Mouse (Mus musculus) cerebellum, postnatal 4 days (tissue): ENCODE measurements around the gene Cdc14b.

Experiments used
- DNase-seq, 2 experiments: peaks; one replicate each; pipeline ENCODE4 v3.0.0; 2022; ENCODE audit warnings: low spot score in 2 of 2, mixed read lengths in 1 of 2

Cdc14b gene

GRCm38 (mm10) chr13:64237000-64237680, 38.0 kb downstream of the Cdc14b start:
- no peak for DNase-seq

GRCm38 (mm10) chr13:64235777-64236176, 39.3 kb downstream of the Cdc14b start:
- no peak for DNase-seq

DNA sequence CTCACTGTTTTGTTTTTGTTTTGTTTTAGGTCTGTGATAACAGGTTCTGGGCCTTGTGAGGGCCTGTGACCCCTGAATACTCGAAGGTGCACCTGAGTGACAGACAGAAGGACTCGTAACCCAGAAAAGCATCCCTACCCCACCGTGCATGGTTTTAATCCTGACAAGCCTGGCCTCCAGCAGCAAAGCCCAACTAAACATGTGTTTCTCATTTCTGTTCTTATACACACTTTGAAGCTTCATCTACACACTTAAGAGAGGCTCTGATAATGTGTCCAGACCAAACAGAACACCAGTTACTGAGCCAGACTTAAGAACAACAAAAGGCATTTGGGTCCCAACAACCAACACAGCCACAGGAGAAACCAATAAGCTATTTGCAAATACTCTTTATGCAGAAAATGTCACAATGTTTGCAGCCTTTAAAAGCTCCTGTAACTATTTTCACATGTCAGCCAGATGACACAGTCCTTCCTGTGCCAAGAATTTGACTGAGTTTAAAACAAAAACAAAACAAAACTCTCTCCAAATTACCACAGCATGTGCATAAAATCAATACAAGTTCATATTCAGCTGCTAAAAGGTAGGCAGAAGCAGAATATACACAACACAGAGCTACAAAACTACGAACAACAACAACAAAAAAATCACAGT, 39.9 kb downstream of the Cdc14b start:
- DNase-seq = no peak

DNA sequence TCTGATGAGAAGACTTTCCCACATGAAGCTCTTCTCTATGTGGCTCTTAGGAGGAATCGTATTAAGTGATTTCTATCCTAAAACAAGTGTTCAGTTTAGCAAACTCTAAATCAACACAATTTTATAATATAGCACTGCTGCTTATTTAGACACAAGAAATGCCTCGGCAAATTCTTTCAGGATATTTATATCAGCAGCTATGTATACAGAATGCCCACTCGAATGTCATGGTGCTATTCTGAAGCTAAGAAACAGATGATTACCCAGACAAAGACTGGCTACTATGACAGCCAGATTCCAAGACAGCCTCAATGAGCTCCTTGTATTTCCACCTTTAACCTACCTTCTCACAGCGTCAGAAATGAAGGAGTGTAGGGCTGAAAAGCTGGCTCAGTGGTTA, 42.0 kb downstream of the Cdc14b start:
- no peak for DNase-seq

GRCm38 (mm10) chr13:64226725-64227124, 48.4 kb downstream of the Cdc14b start:
- DNase-seq = no peak

DNA sequence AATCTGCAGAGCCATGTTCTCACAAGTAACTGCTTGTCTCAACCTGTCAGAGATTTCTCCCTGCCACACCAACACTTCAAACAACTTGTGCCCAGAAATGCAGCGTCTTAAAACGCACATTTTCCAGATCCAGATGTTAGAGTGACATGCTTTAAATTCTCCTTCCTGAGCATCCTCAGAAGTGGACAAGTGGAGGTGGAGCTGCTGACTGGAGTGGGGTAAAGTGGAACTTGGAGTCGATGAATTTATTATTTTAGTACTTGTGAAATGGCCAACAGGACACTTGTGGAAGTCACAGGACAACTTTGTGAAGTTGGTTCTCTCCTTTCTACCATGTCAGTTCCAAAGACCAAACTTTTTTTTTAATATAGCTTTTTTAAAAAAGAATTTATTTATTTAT, 49.4 kb downstream of the Cdc14b start:
- no peak for DNase-seq

GRCm38 (mm10) chr13:64214891-64215290, 60.2 kb downstream of the Cdc14b start:
- no peak for DNase-seq

GRCm38 (mm10) chr13:64211995-64212603, 63.0 kb downstream of the Cdc14b start:
- no peak for DNase-seq

DNA sequence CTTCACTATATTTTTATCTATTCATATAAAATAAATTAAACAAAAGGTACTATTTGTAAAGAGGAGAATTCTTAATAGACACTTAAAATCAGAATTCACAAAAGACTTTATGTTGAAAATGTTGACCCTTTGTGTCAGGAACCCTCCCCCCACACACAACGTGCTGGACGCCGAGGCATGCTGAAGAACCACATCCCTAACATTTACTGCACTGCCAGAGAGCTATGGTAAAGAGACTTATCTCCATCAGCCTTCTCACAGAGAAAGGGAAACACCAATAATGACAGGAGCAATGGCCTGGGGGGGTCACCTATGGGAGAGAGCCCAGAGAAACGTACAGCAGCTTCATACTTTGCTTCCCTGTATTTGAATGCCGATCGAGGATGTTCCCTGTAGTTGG, 66.9 kb downstream of the Cdc14b start:
- no peak for DNase-seq

- DNase-seq = no peak
Observed at GRCm38 (mm10) chr13:64205186-64205585, 69.9 kb downstream of the Cdc14b start.

DNA sequence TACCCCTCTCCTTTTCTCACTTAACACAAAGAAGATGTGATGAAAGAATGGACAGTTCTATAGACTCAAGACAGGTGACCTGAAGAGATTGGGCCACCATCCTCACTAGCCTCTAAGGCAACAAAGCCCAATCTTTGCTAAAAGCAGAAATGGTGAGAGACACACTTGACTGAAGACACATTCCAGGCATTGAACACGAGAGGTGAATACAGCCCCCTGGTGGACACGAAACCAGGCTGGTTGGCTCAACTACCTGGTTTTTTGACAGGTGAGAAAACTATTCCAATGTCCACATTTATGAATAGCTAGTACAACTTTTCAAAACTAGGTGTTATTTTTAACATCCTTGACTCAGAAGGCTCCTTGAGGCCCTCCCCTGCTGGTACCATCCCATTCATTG, 70.4 kb downstream of the Cdc14b start:
- no peak for DNase-seq

DNA sequence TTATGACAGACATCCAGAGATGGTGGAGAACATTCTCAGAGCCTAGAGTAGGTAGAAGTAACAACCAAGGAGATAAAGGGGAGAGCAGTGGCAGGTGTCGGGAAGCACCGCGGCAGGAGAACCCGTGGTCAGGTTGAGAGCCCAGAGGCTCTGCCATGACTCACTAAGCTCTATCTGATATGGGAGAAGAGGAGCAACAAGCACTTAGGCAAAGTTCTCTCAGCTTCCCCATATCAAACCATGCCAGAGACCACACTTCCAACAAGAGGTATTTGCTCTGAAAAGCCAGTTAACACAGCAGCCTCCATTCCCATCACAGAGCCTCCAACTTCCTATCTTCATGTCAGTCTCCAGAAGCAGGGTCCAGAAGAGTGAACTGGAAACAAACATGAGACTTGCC, 74.2 kb downstream of the Cdc14b start:
- no peak for DNase-seq

DNA sequence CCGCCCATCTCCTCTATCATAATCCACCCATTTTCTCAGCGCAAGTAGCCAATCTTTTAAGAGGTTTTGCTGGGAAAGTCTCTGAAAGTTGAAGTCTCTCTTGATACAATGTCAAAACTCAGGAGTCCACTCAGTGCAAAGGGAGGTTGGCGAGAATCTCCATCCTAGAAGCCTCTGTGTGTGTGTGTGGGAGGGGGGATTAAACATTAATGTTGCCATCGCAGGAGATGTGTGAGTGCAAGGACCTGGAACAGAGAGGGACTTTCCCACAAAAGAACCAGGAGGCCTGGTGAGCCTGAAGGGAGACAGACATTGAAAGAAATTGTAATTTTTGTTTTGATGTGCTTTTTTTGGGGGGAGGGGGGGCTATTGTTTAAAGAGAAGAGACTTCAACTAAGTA, 76.8 kb downstream of the Cdc14b start:
- DNase-seq = no peak

DNA sequence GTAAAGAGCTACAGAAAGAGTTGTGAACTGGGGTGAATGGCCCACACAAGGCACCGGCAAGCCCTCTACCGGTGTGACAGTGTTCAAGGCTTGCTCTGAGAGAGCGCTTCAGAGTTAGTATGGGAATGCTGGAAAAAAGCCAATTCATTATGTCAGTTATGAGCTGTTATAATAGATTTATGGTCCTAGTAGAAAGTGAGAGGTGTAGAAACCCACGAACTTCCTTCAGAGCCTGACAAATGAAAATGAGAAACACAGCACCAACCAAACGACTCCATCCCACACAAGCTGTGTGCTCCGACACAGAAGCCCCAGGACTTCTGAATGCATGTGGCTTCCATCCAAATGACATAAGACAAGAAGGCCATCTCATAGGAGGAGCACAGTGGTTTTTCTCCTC, 77.2 kb downstream of the Cdc14b start:
- no peak for DNase-seq

- DNase-seq = no peak
Observed at GRCm38 (mm10) chr13:64187065-64187464, 88.0 kb downstream of the Cdc14b start.

DNA sequence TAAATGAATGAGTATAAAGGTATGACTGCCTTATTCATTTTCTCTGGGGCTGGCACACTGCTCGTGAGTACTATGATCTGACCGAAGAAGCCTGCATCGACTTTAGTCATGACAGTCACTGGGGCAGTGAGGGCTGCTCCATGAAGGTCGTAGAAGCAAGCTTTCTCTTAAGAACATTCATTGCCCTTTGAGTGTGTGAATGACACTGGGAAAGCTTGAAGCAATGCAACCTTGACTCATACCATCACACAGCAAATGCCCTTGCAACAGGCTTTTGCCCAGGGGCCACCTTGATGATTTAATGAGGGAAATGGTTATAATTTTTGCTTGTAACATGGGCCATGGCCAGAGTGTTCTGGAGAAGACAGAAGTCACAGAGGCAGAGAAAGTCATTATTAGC, 88.6 kb downstream of the Cdc14b start:
- no peak for DNase-seq

- DNase-seq = no peak
Observed at GRCm38 (mm10) chr13:64185586-64185985, 89.5 kb downstream of the Cdc14b start.

- no peak for DNase-seq
Observed at GRCm38 (mm10) chr13:64185176-64185575, 89.9 kb downstream of the Cdc14b start.

DNA sequence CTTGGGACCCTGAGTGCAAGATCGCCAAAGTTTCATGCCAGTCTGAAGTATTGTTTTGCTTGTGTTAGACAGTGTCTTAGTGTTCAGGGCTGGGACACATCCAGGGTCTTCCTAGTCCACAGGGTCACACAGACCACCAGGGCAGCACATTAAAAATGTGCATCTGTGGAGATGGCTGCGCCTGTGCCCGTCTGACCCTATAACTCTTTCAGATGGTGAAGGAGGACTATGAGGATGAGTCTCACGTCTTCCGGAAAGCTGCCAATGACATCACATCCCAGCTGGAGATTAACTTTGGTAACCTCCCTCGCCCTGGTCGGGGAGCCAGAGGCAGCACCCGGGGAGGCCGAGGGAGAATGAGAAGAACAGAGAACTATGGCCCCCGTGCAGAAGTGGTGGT, 90.7 kb downstream of the Cdc14b start:
- no peak for DNase-seq

GRCm38 (mm10) chr13:64183583-64183982, 91.5 kb downstream of the Cdc14b start:
- no peak for DNase-seq

DNA sequence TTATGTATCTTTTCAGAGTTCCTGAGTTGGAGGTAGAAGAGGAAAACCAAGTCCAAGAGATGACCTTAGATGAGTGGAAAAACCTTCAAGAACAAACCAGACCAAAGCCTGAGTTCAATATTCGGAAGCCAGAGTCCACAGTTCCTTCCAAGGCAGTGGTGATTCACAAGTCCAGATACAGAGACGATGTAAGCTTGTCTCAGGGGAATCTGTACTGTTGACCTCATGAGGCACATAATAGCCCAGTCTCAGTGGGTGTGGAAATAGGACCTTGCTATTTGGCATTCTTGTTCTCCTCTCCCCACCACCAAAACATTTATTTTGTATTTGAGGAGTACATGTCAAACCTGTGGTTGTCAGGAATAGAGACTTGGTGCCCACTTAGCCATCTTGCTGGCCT, 93.0 kb downstream of the Cdc14b start:
- DNase-seq = no peak

- DNase-seq = peak in 1 of 2 experiments; percentile 55
Observed at GRCm38 (mm10) chr13:64180888-64181287, 94.2 kb downstream of the Cdc14b start.

DNA sequence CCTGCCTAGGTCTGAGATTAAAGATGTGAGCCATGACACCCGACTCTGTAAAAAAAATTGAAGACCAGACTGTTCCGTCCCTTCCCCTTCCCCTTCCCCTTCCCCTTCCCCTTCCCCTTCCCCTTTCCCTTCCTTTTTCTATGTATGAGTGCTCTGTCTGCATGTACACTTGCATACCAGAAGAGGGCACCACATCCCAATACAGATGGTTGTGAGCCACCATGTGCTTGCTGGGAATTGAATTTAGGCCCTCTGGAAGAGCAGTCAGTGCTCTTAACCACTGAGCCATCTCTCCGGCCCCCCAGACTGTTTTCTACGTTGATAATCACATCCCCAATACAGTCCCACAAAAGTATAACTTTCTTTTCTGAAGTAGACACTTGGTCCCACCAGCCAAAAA, 94.8 kb downstream of the Cdc14b start:
- no peak for DNase-seq
